Mouse (Mus musculus) C2C12 (cell line): Measurements from ENCODE around the gene Golga4.

Experiments
- CEBPB ChIP-seq: IDR thresholded peaks from one replicate; pipeline ENCODE4 v1.6.1; 2011; ENCODE audit warnings: low read depth, mild to moderate bottlenecking, control low read depth, moderate library complexity
- CTCF ChIP-seq: IDR thresholded peaks from one replicate; pipeline ENCODE4 v1.5.1; 2011; ENCODE audit not compliant: control insufficient read depth, insufficient read depth, insufficient read length
- MAX ChIP-seq: IDR thresholded peaks from one replicate; pipeline ENCODE4 v1.6.1; 2011; ENCODE audit warnings: mild to moderate bottlenecking, control low read depth
- MYOG ChIP-seq: IDR thresholded peaks from one replicate; pipeline ENCODE4 v1.6.1; 2011; ENCODE audit not compliant: control insufficient read depth, insufficient read length; ENCODE audit errors: extremely low read depth
- USF1 ChIP-seq: IDR thresholded peaks from one replicate; pipeline ENCODE4 v1.6.1; 2011; ENCODE audit warnings: low read depth, mild to moderate bottlenecking, control low read depth, moderate library complexity

GRCm38 (mm10) chr9:118488896-118489578 is 17.0 kb upstream of the Golga4 start:
- TF ChIP-seq CTCF (no peak), MAX (no peak), MYOG (no peak), CEBPB (no peak), USF1 (no peak)
